Mouse (Mus musculus): ENCODE measurements around the gene Gm10570. TPM values are rescaled to one million over a fixed set of nuclear protein-coding genes. Genes with fewer than 3 reads are reported as not detected.

Gm10570 gene
- polyA plus RNA-seq, 1 experiment from 2014 or later = 1.6 TPM

GRCm38 (mm10) chr4:130266601-130267000, 41.9 kb downstream of the Gm10570 start:
- H3K9me3 ChIP-seq (replicated peaks) = no peaks in the 10 kb centered on the region
- H3K36me3 ChIP-seq = peaks cover 9% of the 10 kb centered on the region
- H3K9ac ChIP-seq (replicated peaks) = no peak overlapping the region
- peaks cover 13% of the 10 kb centered on the region for H3K4me1 ChIP-seq
- H3K27ac ChIP-seq (replicated peaks) = no peak overlapping the region
- no peak overlapping the region for H3K4me2 ChIP-seq
- WGBS = 72% methylated on average over 9 of the region's 9 CpGs
- H3K4me3 ChIP-seq (replicated peaks) = no peak overlapping the region
- H3K27me3 ChIP-seq (replicated peaks) = no peaks in the 10 kb centered on the region
- ATAC-seq (ENCODE audit: low FRiP score) = no peak

DNA sequence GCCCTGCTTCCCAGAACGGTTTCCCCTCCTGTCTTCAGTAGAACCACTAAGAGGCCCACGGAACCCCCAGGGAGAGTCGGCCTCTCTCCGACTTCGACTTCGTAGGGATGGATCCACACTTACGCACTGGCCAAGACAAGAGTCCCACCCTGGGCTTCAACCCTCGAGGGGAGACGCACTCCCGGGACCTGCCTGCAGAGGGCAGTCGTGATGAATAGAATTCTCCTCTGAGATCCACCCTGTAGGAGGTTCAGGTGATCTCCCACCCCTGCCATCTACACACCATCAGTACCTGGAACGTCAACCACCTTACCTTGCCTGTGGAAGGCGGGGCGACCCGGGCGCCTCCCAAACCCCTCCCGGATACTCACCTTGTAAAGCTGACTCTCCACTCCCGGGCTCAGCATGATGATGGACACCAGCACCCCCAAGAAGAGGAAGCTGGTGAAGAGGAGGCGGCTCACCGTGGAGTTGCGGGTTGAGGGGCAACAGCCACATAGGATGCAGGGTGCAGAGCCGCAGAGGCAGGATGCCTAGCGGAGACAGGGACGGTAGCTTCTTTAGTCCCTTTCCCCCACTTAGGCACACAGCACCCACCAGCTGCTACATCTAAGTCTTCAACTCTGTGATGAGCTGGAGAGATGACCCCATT, 43.6 kb downstream of the Gm10570 start:
- H3K4me1 ChIP-seq = peaks cover 13% of the 10 kb centered on the region
- H3K27me3 ChIP-seq (replicated peaks) = no peaks in the 10 kb centered on the region
- no peak overlapping the region for H3K4me2 ChIP-seq
- H3K27ac ChIP-seq (replicated peaks) = no peak overlapping the region
- no peak overlapping the region for H3K4me3 ChIP-seq (replicated peaks)
- H3K36me3 ChIP-seq = peaks cover 9% of the 10 kb centered on the region
- WGBS = 27% methylated on average over 24 of the region's 24 CpGs
- no peak for ATAC-seq (ENCODE audit: low FRiP score)
- no peak overlapping the region for H3K9ac ChIP-seq (replicated peaks)
- H3K9me3 ChIP-seq (replicated peaks) = no peaks in the 10 kb centered on the region

GRCm38 (mm10) chr4:130264131-130264530, 44.3 kb downstream of the Gm10570 start:
- H3K27me3 ChIP-seq (replicated peaks) = no peaks in the 10 kb centered on the region
- peaks cover 14% of the 10 kb centered on the region for H3K36me3 ChIP-seq
- no peaks in the 10 kb centered on the region for H3K9me3 ChIP-seq (replicated peaks)
- H3K4me2 ChIP-seq = no peak overlapping the region
- no peak for ATAC-seq (ENCODE audit: low FRiP score)
- peaks cover 13% of the 10 kb centered on the region for H3K4me1 ChIP-seq
- H3K27ac ChIP-seq (replicated peaks) = no peak overlapping the region
- 21% methylated on average over 11 of the region's 11 CpGs for WGBS
- H3K4me3 ChIP-seq (replicated peaks) = no peak overlapping the region
- H3K9ac ChIP-seq (replicated peaks) = no peak overlapping the region

DNA sequence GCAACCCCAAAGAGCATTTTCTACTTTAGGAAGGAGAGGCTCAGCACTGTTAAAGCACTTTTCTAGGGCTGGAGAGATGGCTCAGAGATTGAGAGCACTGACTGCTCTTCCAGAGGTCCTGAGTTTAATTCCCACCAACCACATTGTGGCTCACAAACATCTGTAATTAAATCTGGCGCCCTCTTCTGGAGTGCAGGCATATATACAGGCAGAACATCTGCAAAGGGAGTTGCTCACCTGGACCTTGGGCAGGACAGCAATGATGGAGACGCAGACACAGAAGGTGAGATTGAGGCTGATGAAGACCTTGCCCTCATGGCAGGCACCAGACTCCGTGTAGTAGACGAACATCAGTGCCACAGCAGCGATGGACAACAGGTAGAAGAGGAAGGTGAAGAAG, 48.1 kb downstream of the Gm10570 start:
- no peak for ATAC-seq (ENCODE audit: low FRiP score)
- Histone ChIP-seq H3K27ac (replicated peaks) (no peak overlapping the region), H3K4me1 (peaks cover 13% of the 10 kb centered on the region), H3K36me3 (peaks cover 35% of the 10 kb centered on the region), H3K27me3 (replicated peaks) (no peaks in the 10 kb centered on the region), H3K4me2 (no peak overlapping the region), H3K9ac (replicated peaks) (no peak overlapping the region), H3K4me3 (replicated peaks) (no peak overlapping the region), H3K9me3 (replicated peaks) (no peaks in the 10 kb centered on the region)
- WGBS = 35% methylated on average over 5 of the region's 5 CpGs

Other genes with a start within 250 kb of the Gm10570 start
- gene Pef1, start 206.1 kb downstream of the Gm10570 start, polyA plus RNA-seq (2015; fragmentation: Nextera tagmentation; extraction: Ambion mirVana) = 65.6 and 69.7 TPM in 2 replicates
- 3.7 and 3.9 TPM in 2 replicates for gene Hcrtr1, start 169.3 kb downstream of the Gm10570 start, polyA plus RNA-seq (2015; fragmentation: Nextera tagmentation; extraction: Ambion mirVana)
- gene Tinagl1, start 133.6 kb downstream of the Gm10570 start, polyA plus RNA-seq (2015; fragmentation: Nextera tagmentation; extraction: Ambion mirVana) = 4.1 and 14.7 TPM in 2 replicates
- not detected in 2 replicates for gene Gm853, start 86.3 kb downstream of the Gm10570 start, polyA plus RNA-seq (2015; fragmentation: Nextera tagmentation; extraction: Ambion mirVana)
- 28.7 and 29.1 TPM in 2 replicates for gene Serinc2, start 29.5 kb downstream of the Gm10570 start, polyA plus RNA-seq (2015; fragmentation: Nextera tagmentation; extraction: Ambion mirVana)
- 226 and 288 TPM in 2 replicates for gene Fabp3, start 79 bp downstream of the Gm10570 start, polyA plus RNA-seq (2015; fragmentation: Nextera tagmentation; extraction: Ambion mirVana)
- 93.9 and 95.3 TPM in 2 replicates for gene Zcchc17, start 51.3 kb upstream of the Gm10570 start, polyA plus RNA-seq (2015; fragmentation: Nextera tagmentation; extraction: Ambion mirVana)
- 91.8 and 104 TPM in 2 replicates for gene Snrnp40, start 51.5 kb upstream of the Gm10570 start, polyA plus RNA-seq (2015; fragmentation: Nextera tagmentation; extraction: Ambion mirVana)

Measured in neural tube, embryonic 15.5 days (tissue).